Comparison of ENCODE assay signal across 8 mouse cellular contexts in genomic region chr9:72807420-72808005, GRCm38 (mm10). TPM values are rescaled to one million over a fixed set of nuclear protein-coding genes. Genes with fewer than 3 reads are reported as not detected.
DNase-seq lines count a peak whose midpoint lies in the region; ATAC-seq and TF ChIP-seq lines count a peak whose summit lies in the region.

No protein-coding gene starts in this region.

- no peaks in the 10 kb centered on the region for H3K36me3 ChIP-seq in spleen, adult 2 months (ENCODE audit: control insufficient read depth, insufficient read depth, low read length)
- no peaks in the 10 kb centered on the region for H3K36me3 ChIP-seq in kidney, embryonic 16.5 days (ENCODE audit: insufficient read depth, low read length)
- no peaks in the 10 kb centered on the region for H3K36me3 ChIP-seq in limb, embryonic 15.5 days
- H3K36me3 ChIP-seq in neural tube, embryonic 13.5 days, result no peaks in the 10 kb centered on the region

- H3K9ac ChIP-seq in kidney, embryonic 16.5 days (replicated peaks; ENCODE audit: low read length), result peak overlapping the region; percentile 87
- peak overlapping the region; percentile 43 for H3K9ac ChIP-seq in limb, embryonic 15.5 days
- peak overlapping the region; percentile 86 for H3K9ac ChIP-seq in neural tube, embryonic 13.5 days

- peaks cover 11% of the 10 kb centered on the region for H3K4me1 ChIP-seq in spleen, adult 2 months (ENCODE audit: control insufficient read depth, insufficient read depth, insufficient read length)
- H3K4me1 ChIP-seq in kidney, embryonic 16.5 days (ENCODE audit: insufficient read depth, low read length), result peaks cover 32% of the 10 kb centered on the region
- H3K4me1 ChIP-seq in limb, embryonic 15.5 days, result peaks cover 19% of the 10 kb centered on the region
- peaks cover 34% of the 10 kb centered on the region for H3K4me1 ChIP-seq in neural tube, embryonic 13.5 days (replicated peaks)

- peak overlapping the region; percentile 92 for H3K4me2 ChIP-seq in kidney, embryonic 16.5 days (replicated peaks; ENCODE audit: low read depth, low read length)
- H3K4me2 ChIP-seq in limb, embryonic 15.5 days, result peak overlapping the region; percentile 98
- peak overlapping the region; percentile 100 for H3K4me2 ChIP-seq in neural tube, embryonic 13.5 days

- H3K9me3 ChIP-seq in kidney, embryonic 16.5 days (ENCODE audit: low read length), result no peaks in the 10 kb centered on the region
- no peaks in the 10 kb centered on the region for H3K9me3 ChIP-seq in limb, embryonic 15.5 days
- H3K9me3 ChIP-seq in neural tube, embryonic 13.5 days, result no peaks in the 10 kb centered on the region

- under 1% methylated on average over 51 of the region's 52 CpGs for WGBS in spleen, adult 2 months
- under 1% methylated on average over 51 of the region's 52 CpGs for WGBS in kidney, embryonic 16.5 days
- under 1% methylated on average over 52 of the region's 52 CpGs for WGBS in limb, embryonic 15.5 days
- WGBS in neural tube, embryonic 13.5 days, result under 1% methylated on average over 49 of the region's 52 CpGs

- DNase-seq in spleen, adult 2 months (ENCODE audit: low read depth in 1 of 2, low spot score in 2 of 2), result peak in 1 of 2 experiments; percentile 18
- no peak for DNase-seq in spleen, adult 12 weeks (ENCODE audit: low spot score)
- peak; percentile 50 to 81 for DNase-seq in cerebellum, postnatal 4 days (ENCODE audit: low spot score in 2 of 2)
- DNase-seq in gastrocnemius, postnatal 4 days (ENCODE audit: low spot score in 2 of 2), result peak; percentile 37 to 76
- peak; percentile 74 for DNase-seq in thymus, postnatal 14 days

- peak; percentile 78 for ATAC-seq in kidney, embryonic 16.5 days (ENCODE audit: low FRiP score, low TSS enrichment)
- ATAC-seq in limb, embryonic 15.5 days (ENCODE audit: insufficient number of reproducible peaks, low FRiP score, low TSS enrichment, low read depth), result no peak
- ATAC-seq in neural tube, embryonic 13.5 days (ENCODE audit: low read depth), result peak; percentile 88

- H3K27ac ChIP-seq in spleen, adult 2 months (ENCODE audit: insufficient read depth, low read length), result no peak overlapping the region
- peak overlapping the region; percentile 77 for H3K27ac ChIP-seq in kidney, embryonic 16.5 days (ENCODE audit: low read length)
- H3K27ac ChIP-seq in limb, embryonic 15.5 days, result no peak overlapping the region
- H3K27ac ChIP-seq in neural tube, embryonic 13.5 days (replicated peaks), result peak overlapping the region; percentile 75

- TF ChIP-seq POLR2A in spleen, adult 2 months (IDR thresholded peaks at IDR 0.05; ENCODE audit: low read depth, low read length), result no peak

- no peak for TF ChIP-seq CTCF in spleen, adult 2 months (IDR thresholded peaks at IDR 0.05; ENCODE audit: extremely low read depth, insufficient read depth, insufficient read length, insufficient replicate concordance)

- H3K4me3 ChIP-seq in spleen, adult 2 months (ENCODE audit: extremely low read depth, insufficient read depth, insufficient read length), result peak overlapping the region; percentile 55; the same call in 1 of the 2 replicates
- peak overlapping the region; percentile 82 for H3K4me3 ChIP-seq in kidney, embryonic 16.5 days (ENCODE audit: low read length)
- peak overlapping the region; percentile 70 for H3K4me3 ChIP-seq in limb, embryonic 15.5 days
- peak overlapping the region; percentile 79 for H3K4me3 ChIP-seq in neural tube, embryonic 13.5 days

- H3K27me3 ChIP-seq in spleen, adult 2 months (ENCODE audit: control insufficient read depth, insufficient read depth, low read length), result peaks cover 11% of the 10 kb centered on the region
- H3K27me3 ChIP-seq in kidney, embryonic 16.5 days (ENCODE audit: insufficient read depth, low read length), result no peaks in the 10 kb centered on the region
- H3K27me3 ChIP-seq in limb, embryonic 15.5 days, result peaks cover 44% of the 10 kb centered on the region
- peaks cover 18% of the 10 kb centered on the region for H3K27me3 ChIP-seq in neural tube, embryonic 13.5 days

RNA-seq across cellular contexts. Expression of gene Prtg, which starts 0.8 kb away (rescaled TPM):
- polyA plus RNA-seq in spleen, adult 2 months (2012; rRNA removed), result 0.05 and 0.14 TPM in 2 replicates
- 1 to 10 TPM in 1 of 2 experiments, under 1 TPM in 1; 0.98 to 1.9 TPM for total RNA-seq in gastrocnemius, postnatal 4 days (2021)
- polyA plus RNA-seq in kidney, embryonic 16.5 days (2015; fragmentation: Nextera tagmentation; extraction: Ambion mirVana), result 1.8 and 2.0 TPM in 2 replicates
- 0.41 and 0.48 TPM in 2 replicates for polyA plus RNA-seq in limb, embryonic 15.5 days (2015; fragmentation: Nextera tagmentation; extraction: Ambion mirVana)
- 0.51 and 0.52 TPM in 2 replicates for polyA plus RNA-seq in neural tube, embryonic 13.5 days (2015; fragmentation: Nextera tagmentation; extraction: Ambion mirVana)

Comparison
In these comparisons a context has a peak if more than half of its experiments do, and no peak if none do; other contexts are left out.
1. H3K27ac ChIP-seq: peak in kidney, embryonic 16.5 days (single experiment) and neural tube, embryonic 13.5 days (single experiment); none in spleen, adult 2 months (single experiment) and limb, embryonic 15.5 days (single experiment).
2. Peak in every context shown above with its lines, with median percentiles within 50 percentile points of each other: H3K4me3 ChIP-seq, H3K4me2 ChIP-seq and H3K9ac ChIP-seq.